Mouse (Mus musculus) kidney, postnatal 14 days (tissue): Measurements from ENCODE around the gene Top1.
A peak's percentile ranks its signal among the peaks of the same experiment; 100 is the strongest.

Source experiments
- DNase-seq: peaks from one replicate; pipeline ENCODE4 v3.0.0; 2022; ENCODE audit warnings: mixed read lengths

Gene Top1

DNA sequence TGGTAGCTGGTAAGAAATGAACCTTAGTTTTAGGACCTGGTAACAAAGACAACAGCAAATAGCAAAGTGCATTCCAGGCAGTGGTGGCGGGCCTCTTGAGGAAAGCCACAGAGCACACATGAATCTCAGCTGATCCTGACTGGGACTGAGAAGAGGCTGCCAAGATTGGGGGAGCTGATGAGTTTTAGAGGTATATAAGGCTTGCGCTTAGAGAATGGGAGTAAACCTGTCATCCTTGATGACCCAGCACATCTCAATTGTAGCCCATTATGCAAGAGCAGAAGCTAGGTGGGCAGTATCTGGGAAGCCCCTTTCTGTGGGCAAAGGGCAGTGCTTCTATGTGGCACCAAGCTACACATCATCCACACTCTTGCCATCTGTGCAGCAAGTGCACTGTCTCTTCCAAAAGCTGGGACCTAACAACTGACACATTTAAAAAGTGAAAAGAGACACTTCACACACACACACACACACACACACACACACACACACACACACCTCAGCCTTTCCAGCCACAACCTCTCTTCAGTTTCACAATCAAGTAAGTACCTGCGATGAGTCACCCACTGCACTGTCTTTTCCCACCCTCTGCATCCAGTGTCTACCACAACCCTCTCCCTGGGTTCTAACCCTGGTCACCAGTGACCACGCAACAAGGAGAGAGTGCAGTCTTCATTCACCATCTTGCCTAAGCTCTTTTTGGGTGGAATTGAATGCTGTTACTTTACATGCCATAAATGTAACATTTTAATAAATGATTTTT, 78.1 kb downstream of the Top1 start:
- DNase-seq, result no peak

GRCm38 (mm10) chr2:160724536-160724935, 78.8 kb downstream of the Top1 start:
- no peak for DNase-seq

DNA sequence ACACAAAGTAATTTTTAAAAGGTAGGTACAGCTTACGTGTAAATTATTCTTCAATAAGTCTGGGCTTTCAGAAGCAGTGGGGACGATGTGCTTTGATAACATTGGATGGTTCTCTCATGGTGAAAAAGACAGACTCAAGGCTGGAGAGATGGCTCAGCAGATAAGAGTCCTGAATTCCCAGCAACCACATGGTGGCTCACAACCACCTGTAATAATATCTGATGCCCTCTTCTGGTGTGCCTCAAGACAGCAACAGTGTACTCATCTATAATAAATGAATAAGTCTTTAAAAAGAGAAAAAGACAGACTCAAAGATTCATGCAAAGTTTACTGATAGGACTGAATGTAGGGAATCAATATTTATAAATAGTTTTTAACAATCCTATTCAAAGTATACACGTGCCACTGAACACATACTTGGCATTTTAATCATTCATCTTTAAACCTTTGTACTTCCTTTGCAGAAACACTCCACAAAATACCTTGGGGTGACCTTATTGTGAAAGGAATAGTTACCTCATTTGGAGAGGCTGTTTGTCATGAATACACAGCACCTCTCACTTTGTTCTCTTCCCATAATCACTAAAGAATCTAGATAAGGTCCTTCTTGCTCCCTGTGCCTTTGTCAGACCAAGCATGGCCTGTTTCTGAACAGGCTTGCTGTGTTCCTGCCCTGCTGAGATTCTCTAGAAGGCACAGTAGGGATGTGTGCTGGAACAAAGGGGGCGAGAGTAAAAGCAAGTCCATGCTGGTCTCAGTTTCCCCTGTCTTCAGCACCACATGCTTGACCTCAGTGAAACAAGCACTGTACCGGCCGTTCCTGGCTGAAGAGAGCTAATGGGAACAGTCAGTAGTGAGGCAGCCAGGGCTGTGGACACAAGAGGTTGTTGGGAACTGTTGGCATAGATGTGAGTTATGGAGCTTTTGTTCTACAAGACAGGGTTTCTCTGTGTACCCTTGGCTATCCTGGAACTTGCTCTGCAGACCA, 80.5 kb downstream of the Top1 start:
- no peak for DNase-seq

DNA sequence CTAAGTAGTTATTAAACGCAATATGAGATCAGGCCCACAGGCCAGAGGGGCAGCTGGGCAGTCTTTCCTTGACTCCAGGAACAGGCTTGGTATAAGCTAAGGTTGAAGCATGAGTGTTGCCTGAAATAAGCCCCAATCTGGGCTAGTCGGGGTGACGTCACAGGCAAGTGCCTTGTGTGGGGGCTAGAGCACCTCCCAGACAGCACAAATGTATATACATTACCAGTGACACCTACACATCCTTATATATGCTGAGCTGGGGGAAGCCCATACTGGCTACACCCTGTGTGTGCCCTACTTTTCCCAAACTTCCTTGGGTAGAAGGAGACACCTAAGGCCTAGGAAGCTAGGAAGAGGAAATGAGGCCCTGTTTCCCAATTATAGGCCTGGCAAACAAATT, 83.3 kb downstream of the Top1 start:
- DNase-seq, result no peak

DNA sequence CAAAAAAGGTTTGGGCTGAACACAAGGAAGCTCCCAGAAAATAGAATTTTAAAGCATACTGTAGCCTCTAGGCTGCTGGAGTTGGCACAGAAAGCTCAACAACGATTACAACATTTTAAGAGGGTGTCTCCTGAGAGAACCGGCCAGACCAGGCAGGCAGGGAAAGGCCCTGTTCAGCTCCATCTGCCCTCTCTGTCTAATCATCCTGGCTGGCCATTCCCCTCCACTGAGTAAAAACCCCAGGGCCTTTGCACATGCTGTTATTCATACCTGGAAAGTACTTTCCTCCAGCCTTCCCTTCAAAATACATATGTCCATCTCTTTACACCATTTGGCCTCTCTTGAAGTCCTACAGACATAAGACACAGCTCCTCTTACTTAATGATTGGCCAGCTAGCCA, 83.7 kb downstream of the Top1 start:
- DNase-seq, result no peak

DNA sequence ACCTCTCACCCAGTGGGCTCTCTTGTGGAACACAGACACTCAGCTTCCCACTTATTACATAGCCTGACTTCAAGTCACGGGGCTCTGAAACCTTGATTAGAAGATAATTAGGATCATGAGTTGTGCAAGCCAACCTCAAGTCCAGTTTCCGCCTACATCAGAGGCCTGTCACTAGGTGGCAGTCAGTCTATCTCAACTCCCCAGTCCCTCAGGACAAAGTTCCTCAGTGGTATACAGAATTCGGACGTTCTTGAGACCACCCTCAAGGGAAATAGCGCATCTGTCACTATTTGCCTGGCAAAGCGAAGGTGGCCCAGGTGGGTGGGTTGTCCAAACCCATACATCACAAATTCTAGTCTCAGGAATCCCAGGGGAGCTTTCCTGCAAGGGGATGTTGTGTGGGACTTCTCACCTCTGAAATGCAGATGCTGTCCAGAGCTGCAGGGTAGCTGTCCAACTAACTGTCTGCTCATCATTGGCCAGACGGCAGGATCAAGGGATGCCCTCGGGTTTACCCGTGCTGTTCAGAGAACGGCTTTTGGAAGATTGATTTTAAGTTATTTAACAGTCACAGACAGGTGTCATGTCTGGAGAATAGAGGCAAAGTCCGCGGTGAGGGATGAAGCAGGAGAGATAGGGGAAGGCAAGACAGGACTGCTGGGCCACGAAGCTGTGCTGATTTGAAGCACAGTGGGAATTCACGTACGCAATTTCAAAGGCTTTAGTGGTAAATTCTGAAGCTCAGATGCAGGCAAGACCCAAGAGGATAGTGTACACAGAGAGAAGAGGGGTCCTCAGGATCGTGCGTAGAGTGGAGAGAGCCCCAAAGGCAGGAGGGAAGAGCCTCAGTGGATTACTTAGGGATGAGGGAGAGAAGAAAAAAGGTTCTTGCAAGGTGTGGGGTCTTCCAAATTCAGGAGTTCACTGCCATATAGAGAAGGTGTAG, 84.4 kb downstream of the Top1 start:
- DNase-seq, result peak; percentile 63

DNA sequence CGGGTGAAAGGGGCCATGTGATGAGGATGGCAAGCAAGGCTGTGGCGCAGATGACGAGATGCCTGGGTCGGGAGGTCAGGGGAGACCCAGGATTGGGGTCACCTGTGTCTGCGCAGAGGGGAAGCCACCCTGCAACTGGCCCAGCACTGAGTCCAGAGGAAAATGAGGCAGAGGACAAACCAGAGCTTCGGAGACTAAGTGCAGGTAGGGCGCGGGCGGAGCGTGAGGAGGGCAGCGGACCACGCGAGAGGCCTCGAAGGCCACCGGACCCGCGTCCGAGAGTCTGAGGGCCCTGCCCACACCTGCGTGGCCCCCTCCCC, 85.1 kb downstream of the Top1 start:
- no peak for DNase-seq

DNA sequence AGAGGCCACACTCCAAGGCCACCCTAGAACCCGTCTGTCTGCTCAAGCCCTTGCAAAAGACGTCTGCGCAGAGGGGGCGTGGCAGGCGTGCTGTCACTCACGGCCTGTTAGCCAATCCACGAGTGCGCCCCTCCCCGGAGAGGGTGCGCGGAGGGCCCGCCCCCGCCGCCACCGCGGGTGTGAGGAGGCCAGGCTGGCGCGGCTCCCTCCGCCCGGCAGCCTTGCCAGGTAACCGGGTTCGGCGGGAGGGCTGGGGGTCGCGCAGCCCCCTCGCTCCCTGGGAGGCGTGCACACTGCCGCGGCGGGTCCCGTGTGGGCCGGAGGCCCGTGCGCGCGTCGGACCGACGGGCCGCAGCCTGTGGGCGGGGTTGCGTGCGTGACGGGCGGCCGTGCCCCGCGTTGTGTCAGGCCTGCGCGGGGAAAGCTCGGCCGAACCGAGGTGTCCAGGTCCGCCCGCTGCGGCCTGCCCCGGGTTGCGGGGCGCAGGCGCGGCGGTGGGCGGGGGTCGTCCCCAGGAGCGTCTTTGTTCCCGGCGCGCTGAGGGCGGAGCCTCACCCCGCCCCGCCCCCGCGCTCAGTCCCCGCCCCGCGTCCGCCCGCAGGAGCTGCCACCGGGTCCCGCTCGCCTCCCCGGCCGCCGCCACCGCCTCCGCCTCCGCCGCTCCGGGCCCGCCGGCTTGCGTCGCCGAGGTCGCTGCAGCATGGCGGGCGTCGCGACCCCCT, 85.6 kb downstream of the Top1 start, which contains the start of gene Plcg1:
TSS of gene Plcg1 (plus strand) at position 184 of the 722 bp plus-strand sequence.
- peak; percentile 97 for DNase-seq

- DNase-seq, result peak; percentile 86
Observed at GRCm38 (mm10) chr2:160731839-160732261, 86.2 kb downstream of the Top1 start.

DNA sequence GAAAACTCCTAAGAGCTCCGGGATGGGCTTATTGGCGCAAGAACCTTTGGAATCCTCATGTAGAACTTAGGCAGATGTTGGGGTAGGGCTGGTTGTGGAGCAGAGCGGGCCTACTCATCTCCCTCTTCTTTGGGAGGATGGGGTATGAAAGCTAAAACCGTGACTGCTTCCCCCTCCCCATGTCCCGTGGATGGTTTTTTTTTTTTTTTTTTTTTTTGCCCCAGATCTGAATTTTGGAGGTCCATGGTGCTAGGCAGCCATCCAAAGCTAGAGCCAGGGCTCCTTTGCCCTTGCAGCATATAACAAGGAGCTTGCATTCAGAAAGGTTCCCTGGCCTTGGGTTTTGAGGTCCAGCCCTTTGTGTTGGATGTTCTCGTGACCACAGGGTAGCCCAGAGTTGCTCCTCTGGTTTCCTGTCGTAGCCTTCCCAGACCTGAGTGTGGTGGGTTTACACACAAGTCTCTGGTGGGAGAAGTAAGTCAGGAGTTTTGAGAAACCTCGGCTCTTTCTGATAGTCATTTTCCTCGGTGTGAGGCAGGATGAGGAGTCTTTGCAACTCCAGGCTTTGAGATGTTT, 86.8 kb downstream of the Top1 start:
- no peak for DNase-seq

GRCm38 (mm10) chr2:160733131-160733531, 87.4 kb downstream of the Top1 start:
- DNase-seq, result no peak

- no peak for DNase-seq
Observed at GRCm38 (mm10) chr2:160734331-160734730, 88.6 kb downstream of the Top1 start.

- no peak for DNase-seq
Observed at GRCm38 (mm10) chr2:160735706-160736310, 90.1 kb downstream of the Top1 start.

GRCm38 (mm10) chr2:160736466-160736865, 90.8 kb downstream of the Top1 start:
- no peak for DNase-seq

DNA sequence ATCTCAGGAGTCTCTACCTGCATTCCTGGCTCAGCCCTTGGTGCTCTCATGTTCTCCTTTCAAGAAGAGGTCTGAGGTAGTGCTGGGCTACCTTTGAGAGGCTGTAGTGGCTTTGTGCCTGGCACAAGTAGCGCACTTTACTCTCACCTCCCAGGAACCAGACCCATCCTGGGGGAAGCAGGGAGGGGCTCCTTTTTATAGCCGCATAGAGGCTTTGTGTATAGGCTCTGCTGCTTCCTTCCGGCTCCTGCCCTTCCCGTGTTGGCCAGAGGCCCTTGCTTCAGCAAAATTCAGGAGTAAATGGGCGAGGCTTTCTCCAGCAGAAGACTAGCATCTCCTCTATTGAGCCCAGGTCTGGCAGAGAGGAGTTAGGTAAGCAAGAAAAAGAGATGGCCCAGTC, 92.7 kb downstream of the Top1 start:
- no peak for DNase-seq

- DNase-seq, result peak; percentile 52
Observed at GRCm38 (mm10) chr2:160739647-160740356, 94.1 kb downstream of the Top1 start.

- DNase-seq, result no peak
Observed at GRCm38 (mm10) chr2:160740521-160741156, 95.0 kb downstream of the Top1 start.

DNA sequence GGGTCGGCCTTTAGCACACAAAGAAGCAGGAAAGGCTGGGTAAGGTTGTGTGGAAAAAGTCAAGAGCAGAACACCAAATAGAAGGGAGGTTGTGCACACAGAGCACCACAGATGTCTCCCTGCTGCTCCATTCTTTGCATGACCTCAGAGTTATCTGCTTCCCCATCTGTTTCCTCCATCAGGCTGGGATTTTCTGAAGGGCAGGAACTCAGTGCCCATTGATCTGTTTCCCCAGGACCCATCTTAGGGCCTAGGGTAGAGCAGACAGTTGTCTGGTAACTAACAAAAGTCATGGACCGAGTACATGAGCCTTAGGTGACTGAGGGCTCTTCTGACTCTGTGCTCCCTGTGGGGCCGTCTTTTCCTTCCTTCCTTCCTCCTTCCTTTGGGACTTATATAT, 95.9 kb downstream of the Top1 start:
- peak; percentile 56 for DNase-seq

- no peak for DNase-seq
Observed at GRCm38 (mm10) chr2:160742161-160742609, 96.5 kb downstream of the Top1 start.
